Mouse (Mus musculus): ENCODE measurements around the gene Zfp354a.

- no peak for TF ChIP-seq CTCF (IDR thresholded peaks at IDR 0.05; ENCODE audit: low read depth)
- TF ChIP-seq EP300 (optimal IDR thresholded peaks at IDR 0.05): no peak
These were observed 583 bp downstream of the Zfp354a start for GRCm38 (mm10) chr11:51059640-51060039.

Data from stomach, postnatal 0 days (tissue).